Mouse (Mus musculus) erythroblast, adult 5-6 weeks (primary cell): Measurements from ENCODE around the gene Gm4567. TPM values are rescaled to one million over a fixed set of nuclear protein-coding genes. Genes with fewer than 3 reads are reported as not detected.
"Not testable (repeated sequence)": the region's sequence is repeated elsewhere in the genome, so short reads cannot be mapped to it uniquely, and the experiment has no call there.

Source experiments
- ATAC-seq: replicated peaks from 2 replicates; pipeline ENCODE4 v1.8.0; 2016; ENCODE audit warnings: moderate number of reproducible peaks, mild to moderate bottlenecking, moderate TSS enrichment, inconsistent platforms; ENCODE audit not compliant: poor library complexity, low FRiP score, severe bottlenecking
- total RNA-seq, 2 experiments: library from RNA; stranded (forward) in 1 of 2; stranded (reverse) in 1 of 2; fragments of 150-400 nt in 1 of 2; fragments of 200-764, 138-1000 nt in 1 of 2; gene quantifications; 2 replicates each; pipeline versions ENCODE4 v1.2.3 to v1.2.4; 2015 to 2017; ENCODE audit warnings: low replicate concordance in 2 of 2

Gm4567 gene
- total RNA-seq (2015; ENCODE audit: low replicate concordance) (not detected in 2 replicates), total RNA-seq (2017; ENCODE audit: low replicate concordance) (not detected in 2 replicates)

DNA sequence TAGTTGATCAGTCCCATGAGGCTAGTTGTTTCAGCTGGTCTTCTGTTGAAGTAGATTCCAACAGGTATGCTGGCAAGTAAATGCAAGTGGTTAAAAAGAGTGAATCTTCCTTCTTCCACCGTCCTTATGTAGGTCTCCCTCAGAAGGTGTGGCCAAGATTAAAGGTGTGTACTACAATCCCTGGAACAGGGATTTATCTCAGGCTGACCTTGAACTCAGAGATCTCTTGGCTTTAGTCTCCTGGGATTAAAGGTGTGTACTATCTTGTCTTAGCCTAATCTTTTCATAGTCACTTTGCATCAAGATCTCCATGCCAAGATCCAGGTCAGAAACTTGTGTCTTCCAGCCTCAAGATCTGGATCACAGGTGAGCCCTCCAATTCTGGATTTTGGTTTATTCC, at the start of gene Gm4567:
Gm4567 (minus strand) TSS at position 101 of the 400 bp plus-strand sequence.
- ATAC-seq: not testable (repeated sequence)

GRCm38 (mm10) chr7:22761397-22761796, 41.9 kb upstream of the Gm4567 start, which contains the start of gene Vmn1r157:
TSS of gene Vmn1r157 (plus strand) at chr7:22761697.
- ATAC-seq: not testable (repeated sequence)

GRCm38 (mm10) chr7:22692217-22692616, 27.3 kb downstream of the Gm4567 start, which contains the start of gene Gm8693:
TSS of gene Gm8693 (minus strand) at chr7:22692317.
- not testable (repeated sequence) for ATAC-seq

Other genes with a start within 250 kb of the Gm4567 start
- not detected in 2 replicates for gene Vmn1r151, start 220.0 kb downstream of the Gm4567 start, total RNA-seq (2015; ENCODE audit: low replicate concordance)
- gene Vmn1r151, start 220.0 kb downstream of the Gm4567 start, total RNA-seq (2017; ENCODE audit: low replicate concordance): not detected in 2 replicates
- gene Vmn1r152, start 196.7 kb downstream of the Gm4567 start, total RNA-seq (2015; ENCODE audit: low replicate concordance): not detected in 2 replicates
- gene Vmn1r152, start 196.7 kb downstream of the Gm4567 start, total RNA-seq (2017; ENCODE audit: low replicate concordance): not detected in 2 replicates
- not detected in 2 replicates for gene Gm8677, start 184.8 kb downstream of the Gm4567 start, total RNA-seq (2015; ENCODE audit: low replicate concordance)
- not detected in 2 replicates for gene Gm8677, start 184.8 kb downstream of the Gm4567 start, total RNA-seq (2017; ENCODE audit: low replicate concordance)
- not detected in 2 replicates for gene Gm4201, start 154.4 kb downstream of the Gm4567 start, total RNA-seq (2015; ENCODE audit: low replicate concordance)
- gene Gm4201, start 154.4 kb downstream of the Gm4567 start, total RNA-seq (2017; ENCODE audit: low replicate concordance): not detected in 2 replicates
- not detected in 2 replicates for gene Gm4565, start 131.6 kb downstream of the Gm4567 start, total RNA-seq (2015; ENCODE audit: low replicate concordance)
- not detected in 2 replicates for gene Gm4565, start 131.6 kb downstream of the Gm4567 start, total RNA-seq (2017; ENCODE audit: low replicate concordance)
- not detected in 2 replicates for gene Vmn1r155, start 61.7 kb downstream of the Gm4567 start, total RNA-seq (2015; ENCODE audit: low replicate concordance)
- not detected in 2 replicates for gene Vmn1r155, start 61.7 kb downstream of the Gm4567 start, total RNA-seq (2017; ENCODE audit: low replicate concordance)
- not detected in 2 replicates for gene Gm8693, start 27.4 kb downstream of the Gm4567 start, total RNA-seq (2015; ENCODE audit: low replicate concordance)
- gene Gm8693, start 27.4 kb downstream of the Gm4567 start, total RNA-seq (2017; ENCODE audit: low replicate concordance): not detected in 2 replicates
- gene Vmn1r157, start 42.0 kb upstream of the Gm4567 start, total RNA-seq (2015; ENCODE audit: low replicate concordance): not detected in 2 replicates
- gene Vmn1r157, start 42.0 kb upstream of the Gm4567 start, total RNA-seq (2017; ENCODE audit: low replicate concordance): not detected in 2 replicates
- not detected in 2 replicates for gene Vmn1r158, start 71.1 kb upstream of the Gm4567 start, total RNA-seq (2015; ENCODE audit: low replicate concordance)
- gene Vmn1r158, start 71.1 kb upstream of the Gm4567 start, total RNA-seq (2017; ENCODE audit: low replicate concordance): not detected in 2 replicates
- gene Vmn1r159, start 123.9 kb upstream of the Gm4567 start, total RNA-seq (2015; ENCODE audit: low replicate concordance): not detected in 2 replicates
- not detected in 2 replicates for gene Vmn1r159, start 123.9 kb upstream of the Gm4567 start, total RNA-seq (2017; ENCODE audit: low replicate concordance)
- not detected in 2 replicates for gene Vmn1r160, start 151.5 kb upstream of the Gm4567 start, total RNA-seq (2015; ENCODE audit: low replicate concordance)
- gene Vmn1r160, start 151.5 kb upstream of the Gm4567 start, total RNA-seq (2017; ENCODE audit: low replicate concordance): not detected in 2 replicates